Mouse (Mus musculus) C2C12 (cell line): ENCODE measurements around the gene Csdc2.

ENCODE experiments used
- CEBPB ChIP-seq: IDR thresholded peaks from one replicate; pipeline ENCODE4 v1.6.1; 2011; ENCODE audit warnings: low read depth, mild to moderate bottlenecking, control low read depth, moderate library complexity
- CTCF ChIP-seq: IDR thresholded peaks from one replicate; pipeline ENCODE4 v1.5.1; 2011; ENCODE audit not compliant: control insufficient read depth, insufficient read depth, insufficient read length
- FOSL1 ChIP-seq: IDR thresholded peaks from one replicate; pipeline ENCODE4 v1.8.0; 2011; ENCODE audit warnings: mild to moderate bottlenecking, low read length; ENCODE audit not compliant: poor library complexity, insufficient read depth, severe bottlenecking
- MAX ChIP-seq: IDR thresholded peaks from one replicate; pipeline ENCODE4 v1.6.1; 2011; ENCODE audit warnings: mild to moderate bottlenecking, control low read depth
- MYOD1 ChIP-seq: IDR thresholded peaks from one replicate; pipeline ENCODE4 v1.6.1; 2011; ENCODE audit warnings: low read depth; ENCODE audit not compliant: control insufficient read depth, insufficient read length
- MYOG ChIP-seq: IDR thresholded peaks from one replicate; pipeline ENCODE4 v1.6.1; 2011; ENCODE audit not compliant: control insufficient read depth, insufficient read length; ENCODE audit errors: extremely low read depth
- USF1 ChIP-seq: IDR thresholded peaks from one replicate; pipeline ENCODE4 v1.6.1; 2011; ENCODE audit warnings: low read depth, mild to moderate bottlenecking, control low read depth, moderate library complexity

DNA sequence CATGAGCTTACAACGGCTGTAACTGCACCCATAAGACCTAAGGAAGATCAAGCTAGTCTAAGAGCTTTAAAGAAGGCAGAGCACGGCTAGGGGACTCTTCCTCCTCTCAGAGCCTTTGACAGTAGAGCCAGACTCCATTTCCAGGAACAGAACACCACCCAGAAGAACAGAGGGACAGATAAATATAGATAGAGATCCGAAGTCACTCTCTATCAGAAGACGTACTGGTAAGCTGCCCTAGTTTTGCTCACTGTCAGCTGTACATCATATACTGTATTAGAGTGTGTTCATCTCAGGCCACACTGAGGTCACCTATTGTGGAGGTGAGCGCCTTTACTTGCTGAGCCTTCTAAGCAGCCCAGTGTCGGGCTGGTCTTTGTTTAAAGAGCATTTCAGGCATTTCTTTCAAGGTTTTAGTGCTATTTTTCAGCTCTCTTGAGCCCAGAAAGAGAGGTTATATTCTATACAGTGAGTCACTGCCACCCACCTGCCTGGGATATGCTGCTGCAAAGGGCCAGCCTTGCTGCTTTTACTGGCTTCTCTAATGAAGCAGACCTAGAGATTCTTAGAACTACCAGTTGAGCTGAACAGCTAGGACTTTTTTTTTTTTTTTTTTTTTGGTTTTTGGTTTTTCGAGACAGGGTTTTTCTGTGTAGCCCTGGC is 45.3 kb upstream of the Csdc2 start:
- TF ChIP-seq CTCF (no peak), CEBPB (no peak), MAX (no peak), MYOD1 (no peak), USF1 (no peak), MYOG (no peak), FOSL1 (no peak)
